Mouse (Mus musculus) forebrain, embryonic 12.5 days (tissue): ENCODE results near the gene Zbtb4. TPM values are rescaled to one million over a fixed set of nuclear protein-coding genes. Genes with fewer than 3 reads are reported as not detected.
A peak's percentile ranks its signal among the peaks of the same experiment; 100 is the strongest.

ENCODE experiments used
- ATAC-seq: fragments of 200-750 bp; cut with Nextera tagmentation; 2 replicates; pipeline ENCODE4 v1.8.0; 2017; ENCODE audit warnings: moderate TSS enrichment; ENCODE audit not compliant: low FRiP score
- H3K27ac ChIP-seq: fragments of 300-500 bp; sonication (generic); 2 replicates; pipeline ENCODE4 v1.5.1; 2016; ENCODE audit warnings: mild to moderate bottlenecking
- H3K27me3 ChIP-seq: fragments of 300-500 bp; sonication (generic); 2 replicates; pipeline ENCODE4 v1.6.1; 2016; ENCODE audit warnings: mild to moderate bottlenecking
- H3K36me3 ChIP-seq: fragments of 300-500 bp; sonication (generic); replicated peaks from 2 replicates; pipeline ENCODE4 v1.6.1; 2016; ENCODE audit warnings: mild to moderate bottlenecking
- H3K4me1 ChIP-seq: fragments of 300-500 bp; sonication (generic); 2 replicates; pipeline ENCODE4 v1.6.1; 2016
- H3K4me2 ChIP-seq: fragments of 300-500 bp; sonication (generic); 2 replicates; pipeline ENCODE4 v1.6.1; 2016; ENCODE audit warnings: mild to moderate bottlenecking, moderate library complexity
- H3K4me3 ChIP-seq: fragments of 300-500 bp; sonication (generic); replicated peaks from 2 replicates; pipeline ENCODE4 v1.5.1; 2016; ENCODE audit warnings: mild to moderate bottlenecking
- H3K9ac ChIP-seq: fragments of 300-500 bp; sonication (generic); 2 replicates; pipeline ENCODE4 v1.6.1; 2016; ENCODE audit warnings: mild to moderate bottlenecking
- H3K9me3 ChIP-seq: fragments of 300-500 bp; sonication (generic); 2 replicates; pipeline ENCODE4 v1.6.1; 2016
- WGBS: fragments of 180-500 bp; shearing (Covaris S2); methylation state at CpG from one replicate; pipeline ENCODE4 v1.1.7; 2016; 5-methylcytosine and 5-hydroxymethylcytosine counted together
- polyA plus RNA-seq: library from polyadenylated mRNA; unstranded; fragments of >200 nt; fragmentation: Nextera tagmentation; extraction: Ambion mirVana; gene quantifications from 2 replicates; pipeline ENCODE4 v1.2.1, GENCODE M21; 2016

Gene Zbtb4
- polyA plus RNA-seq, 1 experiment from 2014 or later = 1.5 TPM

- H3K9me3 ChIP-seq = no peaks in the 10 kb centered on the region
- peak overlapping the region; percentile 46; the same call in 1 of the 2 replicates for H3K9ac ChIP-seq
- peak; percentile 30; the same call in 1 of the 2 replicates for ATAC-seq
- H3K27ac ChIP-seq = peak overlapping the region; percentile 8; the same call in 1 of the 2 replicates
- peak overlapping the region; percentile 58 for H3K4me3 ChIP-seq
- peaks cover 68% of the 10 kb centered on the region for H3K27me3 ChIP-seq
- H3K4me2 ChIP-seq = peak overlapping the region; percentile 84
- peaks cover 62% of the 10 kb centered on the region for H3K4me1 ChIP-seq
- H3K36me3 ChIP-seq = no peaks in the 10 kb centered on the region
- WGBS = 1% methylated on average over 60 of the region's 60 CpGs
Measured at GRCm38 (mm10) chr11:69803786-69804651, 38.3 kb downstream of the Zbtb4 start.

GRCm38 (mm10) chr11:69804652-69804940 lies 38.9 kb downstream of the Zbtb4 start:
- Histone ChIP-seq H3K27ac (no peak overlapping the region), H3K4me2 (peak overlapping the region; percentile 84), H3K36me3 (no peaks in the 10 kb centered on the region), H3K4me1 (peaks cover 57% of the 10 kb centered on the region), H3K27me3 (peaks cover 68% of the 10 kb centered on the region), H3K9me3 (no peaks in the 10 kb centered on the region), H3K4me3 (0 out of 2 replicates have a peak overlapping the region, but pooled peaks have one; percentile 58), H3K9ac (no peak overlapping the region)
- ATAC-seq = no peak
- WGBS = 4% methylated on average over 12 of the region's 12 CpGs

- no peaks in the 10 kb centered on the region for H3K36me3 ChIP-seq
- no peak within 1 kb of the TSS for H3K27ac ChIP-seq
- no peak for ATAC-seq
- peaks cover 50% of the 10 kb centered on the region for H3K4me1 ChIP-seq
- 4% methylated on average over 29 of the region's 29 CpGs for WGBS
- H3K4me3 ChIP-seq = 0 out of 2 replicates have a peak within 1 kb of the TSS, but pooled peaks have one; percentile 58
- H3K4me2 ChIP-seq = peak within 1 kb of the TSS; percentile 84
- peaks cover 68% of the 10 kb centered on the region for H3K27me3 ChIP-seq
- no peaks in the 10 kb centered on the region for H3K9me3 ChIP-seq
- no peak within 1 kb of the TSS for H3K9ac ChIP-seq
Measured at GRCm38 (mm10) chr11:69804972-69805909, 39.5 kb downstream of the Zbtb4 start, which contains the start of gene Tmem102. Tmem102 (minus strand) TSS chr11:69805624.

- Histone ChIP-seq H3K4me1 (peaks cover 40% of the 10 kb centered on the region), H3K9ac (no peak overlapping the region), H3K27ac (no peak overlapping the region), H3K36me3 (no peaks in the 10 kb centered on the region), H3K9me3 (no peaks in the 10 kb centered on the region), H3K4me3 (no peak overlapping the region), H3K4me2 (no peak overlapping the region), H3K27me3 (peaks cover 66% of the 10 kb centered on the region)
- ATAC-seq = no peak
- 77% methylated on average over 4 of the region's 4 CpGs for WGBS
Measured at GRCm38 (mm10) chr11:69806378-69806777, 40.7 kb downstream of the Zbtb4 start.

- Histone ChIP-seq H3K4me1 (peaks cover 28% of the 10 kb centered on the region), H3K27me3 (peaks cover 53% of the 10 kb centered on the region), H3K36me3 (no peaks in the 10 kb centered on the region), H3K4me2 (no peak overlapping the region), H3K27ac (no peak overlapping the region), H3K9me3 (no peaks in the 10 kb centered on the region), H3K9ac (no peak overlapping the region), H3K4me3 (no peak overlapping the region)
- 91% methylated on average over 2 of the region's 2 CpGs for WGBS
- no peak for ATAC-seq
Measured at GRCm38 (mm10) chr11:69807641-69808040, 41.9 kb downstream of the Zbtb4 start.

GRCm38 (mm10) chr11:69810280-69810679 lies 44.6 kb downstream of the Zbtb4 start:
- 0 out of 2 replicates have a peak, but pooled peaks cover 4% of the 10 kb centered on the region for H3K4me1 ChIP-seq
- H3K27me3 ChIP-seq = peaks cover 27% of the 10 kb centered on the region
- no peak overlapping the region for H3K9ac ChIP-seq
- H3K9me3 ChIP-seq = no peaks in the 10 kb centered on the region
- no peak for ATAC-seq
- no peak overlapping the region for H3K27ac ChIP-seq
- no peaks in the 10 kb centered on the region for H3K36me3 ChIP-seq
- no peak overlapping the region for H3K4me2 ChIP-seq
- no peak overlapping the region for H3K4me3 ChIP-seq

GRCm38 (mm10) chr11:69815155-69815554 lies 49.4 kb downstream of the Zbtb4 start, which contains the start of gene Gm39566:
Gm39566 (minus strand) TSS chr11:69815298.
- Histone ChIP-seq H3K27me3 (no peaks in the 10 kb centered on the region), H3K27ac (no peak within 1 kb of the TSS), H3K9me3 (0 out of 2 replicates have a peak, but pooled peaks cover 5% of the 10 kb centered on the region), H3K4me3 (no peak within 1 kb of the TSS), H3K36me3 (no peaks in the 10 kb centered on the region), H3K4me2 (no peak within 1 kb of the TSS), H3K9ac (no peak within 1 kb of the TSS), H3K4me1 (no peaks in the 10 kb centered on the region)
- WGBS = 64% methylated on average over 10 of the region's 10 CpGs
- no peak for ATAC-seq

- Histone ChIP-seq H3K9me3 (0 out of 2 replicates have a peak, but pooled peaks cover 5% of the 10 kb centered on the region), H3K27me3 (no peaks in the 10 kb centered on the region), H3K27ac (no peak overlapping the region), H3K4me3 (no peak overlapping the region), H3K4me1 (no peaks in the 10 kb centered on the region), H3K4me2 (no peak overlapping the region), H3K36me3 (no peaks in the 10 kb centered on the region), H3K9ac (no peak overlapping the region)
- WGBS = 90% methylated on average over 12 of the region's 12 CpGs
- no peak for ATAC-seq
Measured at GRCm38 (mm10) chr11:69816520-69816919, 50.8 kb downstream of the Zbtb4 start.

GRCm38 (mm10) chr11:69818365-69818764 lies 52.7 kb downstream of the Zbtb4 start, which contains the start of gene Spem2:
Spem2 (minus strand) TSS chr11:69818465.
- Histone ChIP-seq H3K9me3 (0 out of 2 replicates have a peak, but pooled peaks cover 5% of the 10 kb centered on the region), H3K4me3 (no peak within 1 kb of the TSS), H3K36me3 (no peaks in the 10 kb centered on the region), H3K27me3 (no peaks in the 10 kb centered on the region), H3K4me1 (no peaks in the 10 kb centered on the region), H3K27ac (no peak within 1 kb of the TSS), H3K4me2 (no peak within 1 kb of the TSS), H3K9ac (no peak within 1 kb of the TSS)
- no peak for ATAC-seq
- WGBS = 87% methylated on average over 2 of the region's 2 CpGs

- no peaks in the 10 kb centered on the region for H3K4me1 ChIP-seq
- WGBS = 93% methylated on average over 8 of the region's 8 CpGs
- H3K9ac ChIP-seq = no peak overlapping the region
- H3K36me3 ChIP-seq = no peaks in the 10 kb centered on the region; the same call in 1 of the 2 replicates
- H3K4me3 ChIP-seq = no peak overlapping the region
- H3K9me3 ChIP-seq = 0 out of 2 replicates have a peak, but pooled peaks cover 5% of the 10 kb centered on the region
- no peak overlapping the region for H3K4me2 ChIP-seq
- no peak for ATAC-seq
- no peak overlapping the region for H3K27ac ChIP-seq
- H3K27me3 ChIP-seq = no peaks in the 10 kb centered on the region
Measured at GRCm38 (mm10) chr11:69818871-69819270, 53.2 kb downstream of the Zbtb4 start.

GRCm38 (mm10) chr11:69822080-69822479 lies 56.4 kb downstream of the Zbtb4 start, which contains the start of gene Spem1:
Spem1 (minus strand) TSS chr11:69822180.
- no peak within 1 kb of the TSS for H3K4me3 ChIP-seq
- H3K4me1 ChIP-seq = no peaks in the 10 kb centered on the region
- H3K9ac ChIP-seq = no peak within 1 kb of the TSS
- no peak within 1 kb of the TSS for H3K27ac ChIP-seq
- H3K36me3 ChIP-seq = peaks cover 31% of the 10 kb centered on the region
- no peak for ATAC-seq
- WGBS = 88% methylated on average over 3 of the region's 3 CpGs
- no peaks in the 10 kb centered on the region for H3K27me3 ChIP-seq
- H3K4me2 ChIP-seq = no peak within 1 kb of the TSS
- 0 out of 2 replicates have a peak, but pooled peaks cover 3% of the 10 kb centered on the region for H3K9me3 ChIP-seq

GRCm38 (mm10) chr11:69823456-69823855 lies 57.7 kb downstream of the Zbtb4 start:
- Histone ChIP-seq H3K36me3 (peaks cover 45% of the 10 kb centered on the region), H3K9me3 (no peaks in the 10 kb centered on the region), H3K9ac (no peak overlapping the region), H3K27ac (no peak overlapping the region), H3K4me1 (no peaks in the 10 kb centered on the region; the same call in 1 of the 2 replicates), H3K27me3 (no peaks in the 10 kb centered on the region), H3K4me2 (no peak overlapping the region), H3K4me3 (no peak overlapping the region)
- 87% methylated on average over 2 of the region's 2 CpGs for WGBS
- ATAC-seq = no peak
